Mouse (Mus musculus): ENCODE data around the gene Emc4. TPM values are rescaled to one million over a fixed set of nuclear protein-coding genes. Genes with fewer than 3 reads are reported as not detected.

Gene Emc4
- polyA plus RNA-seq, 1 experiment = 96.1 TPM

DNA sequence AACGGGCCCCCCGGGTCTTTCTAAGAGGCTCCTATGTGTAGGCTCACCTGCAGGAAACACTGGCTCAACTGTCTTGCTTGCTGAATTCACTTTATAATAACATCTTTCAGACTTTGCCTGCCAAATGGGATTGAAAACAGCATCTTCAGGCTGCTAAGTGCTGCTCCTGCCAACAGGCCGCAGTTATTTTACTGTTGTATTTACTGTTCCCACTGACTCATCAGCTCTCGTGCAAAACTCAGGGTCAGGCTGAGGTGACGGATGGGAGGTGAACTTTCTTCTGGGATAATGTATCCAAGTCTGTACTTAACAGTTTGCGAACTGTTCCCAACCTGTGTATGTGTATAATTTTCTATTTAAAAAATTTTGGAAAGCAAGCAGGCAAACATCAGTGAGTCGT lies 48.9 kb downstream of the Emc4 start:
- Histone ChIP-seq H3K4me3 (ENCODE audit: control insufficient read depth, insufficient read depth, low read length) (no peak overlapping the region), H3K36me3 (ENCODE audit: control insufficient read depth, insufficient read depth, low read length) (no peaks in the 10 kb centered on the region), H3K27me3 (ENCODE audit: control insufficient read depth, insufficient read depth, low read length) (no peaks in the 10 kb centered on the region), H3K27ac (ENCODE audit: control insufficient read depth, insufficient read depth, low read length) (no peak overlapping the region), H3K4me1 (replicated peaks; ENCODE audit: control insufficient read depth, insufficient read depth, low read length) (no peaks in the 10 kb centered on the region)
- WGBS = 96% methylated on average over 7 of the region's 7 CpGs
- DNase-seq = no peak
- no peak for TF ChIP-seq CTCF (IDR thresholded peaks at IDR 0.05; ENCODE audit: borderline replicate concordance, control insufficient read depth, extremely low read depth, insufficient read depth, low read length, poor library complexity)
- no peak for TF ChIP-seq POLR2A (IDR thresholded peaks at IDR 0.05; ENCODE audit: control insufficient read depth, extremely low read depth, insufficient read depth, low read length, poor library complexity)

DNA sequence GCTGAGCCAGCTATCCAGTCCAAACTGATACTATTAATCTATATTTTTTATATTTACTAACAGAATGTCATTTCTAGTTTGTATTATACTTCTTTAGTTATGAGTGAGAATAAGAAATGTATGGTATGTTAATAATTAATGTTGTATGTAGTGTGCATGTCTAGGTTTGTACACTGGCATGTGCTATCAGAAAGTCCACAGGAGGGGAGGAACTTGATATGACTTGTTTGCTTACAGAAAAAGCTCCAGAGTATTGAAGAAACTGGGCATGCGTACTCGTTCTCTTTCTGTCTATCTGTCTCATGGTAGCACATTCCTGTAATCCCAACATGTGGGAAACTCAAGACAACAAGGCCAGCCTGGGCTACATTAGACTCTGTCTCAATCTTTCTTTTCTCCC lies 49.6 kb downstream of the Emc4 start:
- 97% methylated on average over 2 of the region's 2 CpGs for WGBS
- H3K4me3 ChIP-seq (ENCODE audit: control insufficient read depth, insufficient read depth, low read length) = no peak overlapping the region

GRCm38 (mm10) chr2:112315638-112316037 lies 52.2 kb downstream of the Emc4 start:
- Histone ChIP-seq H3K4me3 (ENCODE audit: control insufficient read depth, insufficient read depth, low read length) (no peak overlapping the region), H3K36me3 (ENCODE audit: control insufficient read depth, insufficient read depth, low read length) (no peaks in the 10 kb centered on the region), H3K4me1 (replicated peaks; ENCODE audit: control insufficient read depth, insufficient read depth, low read length) (no peaks in the 10 kb centered on the region), H3K27ac (ENCODE audit: control insufficient read depth, insufficient read depth, low read length) (no peak overlapping the region), H3K27me3 (ENCODE audit: control insufficient read depth, insufficient read depth, low read length) (no peaks in the 10 kb centered on the region)
- no peak for DNase-seq
- no peak for TF ChIP-seq POLR2A (IDR thresholded peaks at IDR 0.05; ENCODE audit: control insufficient read depth, extremely low read depth, insufficient read depth, low read length, poor library complexity)
- TF ChIP-seq CTCF (IDR thresholded peaks at IDR 0.05; ENCODE audit: borderline replicate concordance, control insufficient read depth, extremely low read depth, insufficient read depth, low read length, poor library complexity) = no peak
- WGBS = 98% methylated on average over 7 of the region's 7 CpGs

More for the DNA sequence above, 49.6 kb downstream of the Emc4 start:
- no peak overlapping the region for H3K27ac ChIP-seq (ENCODE audit: control insufficient read depth, insufficient read depth, low read length)
- H3K27me3 ChIP-seq (ENCODE audit: control insufficient read depth, insufficient read depth, low read length) = no peaks in the 10 kb centered on the region
- H3K4me1 ChIP-seq (replicated peaks; ENCODE audit: control insufficient read depth, insufficient read depth, low read length) = no peaks in the 10 kb centered on the region
- TF ChIP-seq CTCF (IDR thresholded peaks at IDR 0.05; ENCODE audit: borderline replicate concordance, control insufficient read depth, extremely low read depth, insufficient read depth, low read length, poor library complexity) (no peak), POLR2A (IDR thresholded peaks at IDR 0.05; ENCODE audit: control insufficient read depth, extremely low read depth, insufficient read depth, low read length, poor library complexity) (no peak)
- DNase-seq = no peak
- no peaks in the 10 kb centered on the region for H3K36me3 ChIP-seq (ENCODE audit: control insufficient read depth, insufficient read depth, low read length)

Other genes with a start within 250 kb of the Emc4 start
- gene Olfr1316, start 233.1 kb downstream of the Emc4 start, polyA plus RNA-seq (2012; rRNA removed) = not detected in 2 replicates
- not detected in 2 replicates for gene Olfr1317, start 227.7 kb downstream of the Emc4 start, polyA plus RNA-seq (2012; rRNA removed)
- not detected in 2 replicates for gene Olfr1318, start 213.8 kb downstream of the Emc4 start, polyA plus RNA-seq (2012; rRNA removed)
- 70.0 and 77.7 TPM in 2 replicates for gene Lpcat4, start 128.6 kb downstream of the Emc4 start, polyA plus RNA-seq (2012; rRNA removed)
- 0.03 TPM in 1 of 2 replicates, not detected in the other for gene Nutm1, start 108.7 kb downstream of the Emc4 start, polyA plus RNA-seq (2012; rRNA removed)
- gene Nop10, start 106.1 kb downstream of the Emc4 start, polyA plus RNA-seq (2012; rRNA removed) = 100 and 126 TPM in 2 replicates
- gene Slc12a6, start 102.2 kb downstream of the Emc4 start, polyA plus RNA-seq (2012; rRNA removed) = 97.6 and 97.8 TPM in 2 replicates
- 0.03 TPM in 1 of 2 replicates, not detected in the other for gene Gm21985, start 101.7 kb downstream of the Emc4 start, polyA plus RNA-seq (2012; rRNA removed)
- gene Katnbl1, start 11.2 kb upstream of the Emc4 start, polyA plus RNA-seq (2012; rRNA removed) = 2.3 and 2.6 TPM in 2 replicates
- gene Emc7, start 87.0 kb upstream of the Emc4 start, polyA plus RNA-seq (2012; rRNA removed) = 4.9 and 6.3 TPM in 2 replicates
- not detected in 2 replicates for gene Chrm5, start 112.7 kb upstream of the Emc4 start, polyA plus RNA-seq (2012; rRNA removed)
- 5.1 and 5.9 TPM in 2 replicates for gene Aven, start 124.9 kb upstream of the Emc4 start, polyA plus RNA-seq (2012; rRNA removed)

Data from thymus, adult 2 months (tissue).